ENCODE assay signal across 8 mouse cellular contexts in the genomic region with DNA sequence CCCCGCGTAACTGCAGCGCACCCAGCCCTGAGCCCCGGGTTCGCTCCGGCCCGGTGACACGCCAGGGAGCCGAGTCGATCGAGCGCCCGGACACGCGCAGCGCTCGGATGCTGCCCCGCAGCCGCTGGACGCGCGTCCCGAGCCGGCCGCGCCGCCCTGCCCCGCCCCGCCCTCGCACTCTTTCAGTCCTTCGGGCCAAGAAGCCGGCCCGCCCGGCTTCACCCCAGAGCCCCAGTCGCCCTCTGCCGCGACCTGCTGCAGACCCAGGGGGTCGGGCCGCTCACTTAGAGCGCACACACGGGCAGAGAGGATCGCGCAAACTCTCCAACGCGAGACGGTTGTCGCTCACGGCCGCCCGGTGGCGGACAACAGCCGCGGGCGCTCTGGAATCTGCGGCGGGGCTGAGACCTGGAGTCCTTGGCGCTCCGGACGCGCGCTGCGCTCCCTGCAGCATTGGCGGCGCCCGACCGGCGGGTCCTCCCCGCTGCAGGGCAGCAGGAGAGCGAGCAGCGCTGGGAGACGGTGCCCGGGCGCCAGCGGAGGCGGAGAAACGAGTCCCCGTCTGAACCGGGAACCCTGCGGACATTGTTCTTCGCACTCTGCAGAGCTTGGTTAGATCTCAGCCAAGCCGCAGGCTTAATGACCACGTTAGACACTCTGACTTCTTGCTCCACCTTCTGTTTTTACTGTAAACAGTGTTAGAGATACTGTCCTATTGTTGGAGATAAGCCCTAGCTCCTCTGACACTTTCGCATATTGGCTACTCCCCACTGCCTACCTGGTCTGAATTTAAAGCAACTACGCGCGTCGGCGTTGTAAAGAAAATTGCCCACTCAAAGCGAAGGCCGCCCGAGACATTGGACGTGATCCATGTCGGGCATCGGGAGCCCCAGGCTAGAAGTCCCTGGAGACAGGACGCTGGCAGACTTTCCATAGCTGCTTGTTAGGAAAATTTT.
DNase-seq lines count a peak whose midpoint lies in the region; ATAC-seq and TF ChIP-seq lines count a peak whose summit lies in the region.

No protein-coding gene starts in this region.

- H3K4me1 ChIP-seq in hindbrain, postnatal 0 days (ENCODE audit: insufficient read depth, low read length): peaks cover 9% of the 10 kb centered on the region; the same call in 1 of the 2 replicates
- H3K4me1 ChIP-seq in megakaryocyte, embryonic 14.5 days: peaks cover 51% of the 10 kb centered on the region

- H3K36me3 ChIP-seq in hindbrain, postnatal 0 days (ENCODE audit: insufficient read depth, low read length): no peaks in the 10 kb centered on the region
- no peaks in the 10 kb centered on the region for H3K36me3 ChIP-seq in megakaryocyte, embryonic 14.5 days (replicated peaks; ENCODE audit: low read length)

- no peaks in the 10 kb centered on the region for H3K27me3 ChIP-seq in hindbrain, postnatal 0 days (ENCODE audit: insufficient read depth, low read length)
- no peaks in the 10 kb centered on the region for H3K27me3 ChIP-seq in megakaryocyte, embryonic 14.5 days (replicated peaks)

- H3K9ac ChIP-seq in hindbrain, postnatal 0 days (replicated peaks; ENCODE audit: low read length): peak overlapping the region; percentile 67

- intact Hi-C loops in left cerebral cortex, postnatal 14 days (cut with DNase I): loop anchor here (2.0 kb wide), 1 partner anchor 154 kb away; a partner anchor contains a TSS

- peak; percentile 10 for ATAC-seq in hindbrain, postnatal 0 days

- H3K9me3 ChIP-seq in hindbrain, postnatal 0 days (ENCODE audit: low read length): no peaks in the 10 kb centered on the region
- no peaks in the 10 kb centered on the region for H3K9me3 ChIP-seq in megakaryocyte, embryonic 14.5 days

- H3K27ac ChIP-seq in hindbrain, postnatal 0 days: peak overlapping the region; percentile 93

- peak; percentile 23 for TF ChIP-seq CTCF in hindbrain, postnatal 0 days (IDR thresholded peaks at IDR 0.05; ENCODE audit: low read depth)

- under 1% methylated on average over 87 of the region's 95 CpGs for WGBS in hindbrain, postnatal 0 days

- DNase-seq in T-cell, adult 2 months (ENCODE audit: low spot score): peak; percentile 39
- DNase-seq in cerebellum, postnatal 36 days: peak; percentile 53 to 57
- peak; percentile 10 to 53 for DNase-seq in gastrocnemius, adult 8-10 months (ENCODE audit: low spot score in 2 of 2)
- peak; percentile 82 for DNase-seq in hindbrain, postnatal 0 days (ENCODE audit: low spot score)
- DNase-seq in left cerebral cortex, postnatal 14 days (ENCODE audit: low spot score in 2 of 2): peak; percentile 50 to 62
- DNase-seq in right cerebral cortex, adult 2 months (ENCODE audit: low spot score in 2 of 2): peak; percentile 55 to 62
- DNase-seq in urinary bladder, postnatal 4 days (ENCODE audit: low spot score in 2 of 2): peak; percentile 67 to 68

- H3K4me3 ChIP-seq in hindbrain, postnatal 0 days (ENCODE audit: low read length): peak overlapping the region; percentile 68
- H3K4me3 ChIP-seq in megakaryocyte, embryonic 14.5 days (replicated peaks): peak overlapping the region; percentile 99

- peak overlapping the region; percentile 79 for H3K4me2 ChIP-seq in hindbrain, postnatal 0 days (ENCODE audit: low read depth, low read length)

Comparison
In these comparisons a context has a peak if more than half of its experiments do, and no peak if none do; other contexts are left out.
1. Peak in every context shown above with its lines: DNase-seq, ATAC-seq, H3K4me3 ChIP-seq and H3K27ac ChIP-seq.
2. DNase-seq: peak in every context shown above with its lines; median percentile 82 in hindbrain, postnatal 0 days; 68 in urinary bladder, postnatal 4 days; 58 in right cerebral cortex, adult 2 months; 56 in left cerebral cortex, postnatal 14 days; 55 in cerebellum, postnatal 36 days; 39 in T-cell, adult 2 months; 32 in gastrocnemius, adult 8-10 months.